Mouse (Mus musculus) layer of hippocampus, adult 9-11 months (tissue): Measurements from ENCODE around the gene Gm13078.

ENCODE experiments used
- DNase-seq: peaks from one replicate; pipeline ENCODE4 v3.0.0; 2022

The Gm13078 gene

DNA sequence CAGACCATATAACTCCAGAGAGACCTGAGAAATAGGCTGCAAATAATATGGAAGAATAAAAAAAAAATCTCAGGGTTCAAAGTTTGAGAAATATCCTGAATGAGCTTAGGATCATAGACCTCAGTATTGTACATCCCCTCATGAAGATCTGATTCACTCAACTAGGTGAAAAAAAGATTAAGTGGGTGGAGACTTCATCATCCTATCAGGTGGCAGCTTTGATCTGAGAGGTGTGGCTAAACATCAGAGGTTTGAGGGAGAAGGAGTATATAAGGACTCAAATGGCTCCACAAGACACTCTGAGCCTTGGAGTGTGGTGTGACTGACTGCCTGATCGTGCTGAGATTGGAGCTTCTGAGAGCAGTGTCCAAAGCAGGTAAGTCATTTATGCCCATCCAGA lies at the start of gene Gm13078:
Gm13078 (plus strand) TSS at position 301 of the 400 bp plus-strand sequence.
- DNase-seq = no peak

DNA sequence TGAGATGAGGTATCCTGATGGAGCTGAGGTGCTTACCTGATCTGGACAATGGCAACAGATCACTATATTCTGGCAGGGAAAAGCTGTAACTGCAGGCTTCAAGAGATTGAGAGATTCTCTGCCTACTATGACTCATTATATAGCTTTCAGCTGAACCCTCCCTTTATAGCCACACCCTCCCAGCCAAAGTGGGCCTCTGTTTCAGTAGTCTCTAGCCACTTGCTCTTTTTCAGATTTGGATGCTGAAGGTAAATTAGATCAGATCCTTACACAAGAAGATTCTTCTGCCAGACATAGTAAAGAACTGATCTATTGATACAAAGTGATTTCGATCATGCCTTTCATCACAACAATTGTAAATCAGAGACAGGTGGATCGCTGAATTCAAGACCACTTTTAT lies 16.6 kb upstream of the Gm13078 start, which contains the start of gene Gm13089:
Gm13089 (minus strand) TSS at position 101 of the 400 bp plus-strand sequence.
- DNase-seq = no peak
